Mouse (Mus musculus): ENCODE results near the gene Ext2. TPM values are rescaled to one million over a fixed set of nuclear protein-coding genes. Genes with fewer than 3 reads are reported as not detected.

Ext2 gene
- polyA plus RNA-seq, 1 experiment, result 11.8 TPM

DNA sequence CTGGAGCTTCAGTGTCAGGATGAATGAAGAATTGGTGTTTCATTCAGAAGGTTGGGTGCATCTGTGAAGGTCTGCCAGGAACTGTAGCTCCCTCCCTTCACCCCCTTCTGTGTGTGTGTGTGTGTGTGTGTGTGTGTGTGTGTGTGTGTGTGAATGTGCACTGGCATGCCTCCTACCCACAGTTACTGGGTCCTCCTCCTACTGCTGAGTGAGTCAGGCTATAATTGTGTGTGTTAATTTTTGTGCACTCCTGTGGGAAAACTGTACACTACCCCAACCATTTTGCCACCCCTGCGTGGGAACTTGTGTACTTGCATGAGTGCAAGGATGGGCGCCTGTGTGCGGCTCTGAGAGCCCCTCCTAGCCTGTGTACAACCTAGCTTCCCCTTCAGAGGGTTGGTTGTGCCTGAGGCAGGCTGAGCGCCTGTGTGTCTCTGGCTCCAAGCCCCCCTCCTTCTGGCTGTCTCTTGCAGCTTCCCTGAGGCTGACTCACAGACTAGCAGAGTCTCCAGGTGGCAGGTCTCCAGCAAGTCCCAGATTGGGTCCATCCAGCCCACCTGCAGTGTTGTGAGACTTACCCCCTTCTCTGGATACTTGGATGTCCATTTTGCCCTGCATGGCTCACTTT is 173.0 kb downstream of the Ext2 start:
- H3K27me3 ChIP-seq (replicated peaks), result peaks cover 85% of the 10 kb centered on the region

DNA sequence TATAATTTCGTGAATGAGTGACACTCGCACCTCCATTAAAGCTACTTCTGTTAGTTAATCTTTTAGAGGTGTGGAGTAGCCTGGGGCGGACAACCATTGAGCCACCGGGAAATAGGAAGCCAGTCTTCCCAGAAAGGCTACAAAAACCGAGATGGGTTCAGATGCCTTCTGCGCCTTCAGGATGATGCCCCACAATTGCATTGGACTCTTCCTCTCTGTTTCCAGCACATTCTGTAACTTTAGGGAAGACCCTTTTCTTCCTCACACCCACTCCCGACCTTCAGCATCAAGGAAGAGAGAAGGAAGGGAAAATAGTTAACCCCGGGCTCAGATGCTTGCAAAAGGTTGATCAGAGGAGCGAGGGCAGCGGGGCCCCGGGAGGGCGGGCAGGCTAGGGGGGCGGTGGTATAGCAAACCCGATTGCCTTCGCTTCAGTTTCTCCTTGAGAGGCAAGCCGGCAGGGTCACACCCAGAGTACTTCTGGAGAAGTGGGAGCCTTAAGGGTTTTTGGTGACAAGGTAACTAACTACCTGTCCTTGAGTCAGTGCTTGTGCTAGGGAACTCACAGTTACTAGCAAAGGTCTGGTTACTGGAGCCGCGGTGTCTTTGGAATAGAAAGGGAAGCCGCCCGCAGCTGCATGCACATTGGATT is 174.3 kb downstream of the Ext2 start:
- TF ChIP-seq GATA1 (IDR thresholded peaks at IDR 0.05; ENCODE audit: borderline replicate concordance, low read length), result no peak
- no peak for TF ChIP-seq FLI1 (IDR thresholded peaks at IDR 0.05; ENCODE audit: low read length)
- no peak overlapping the region for H3K4me3 ChIP-seq (replicated peaks)
- H3K36me3 ChIP-seq (replicated peaks; ENCODE audit: low read length), result no peaks in the 10 kb centered on the region
- no peaks in the 10 kb centered on the region for H3K9me3 ChIP-seq
- H3K27me3 ChIP-seq (replicated peaks), result peaks cover 90% of the 10 kb centered on the region
- peaks cover 23% of the 10 kb centered on the region for H3K4me1 ChIP-seq

More for the DNA sequence above, 173.0 kb downstream of the Ext2 start:
- Histone ChIP-seq H3K4me1 (peaks cover 19% of the 10 kb centered on the region), H3K4me3 (replicated peaks) (no peak overlapping the region), H3K9me3 (no peaks in the 10 kb centered on the region), H3K36me3 (replicated peaks; ENCODE audit: low read length) (no peaks in the 10 kb centered on the region)
- TF ChIP-seq GATA1 (IDR thresholded peaks at IDR 0.05; ENCODE audit: borderline replicate concordance, low read length) (no peak), FLI1 (IDR thresholded peaks at IDR 0.05; ENCODE audit: low read length) (no peak)

DNA sequence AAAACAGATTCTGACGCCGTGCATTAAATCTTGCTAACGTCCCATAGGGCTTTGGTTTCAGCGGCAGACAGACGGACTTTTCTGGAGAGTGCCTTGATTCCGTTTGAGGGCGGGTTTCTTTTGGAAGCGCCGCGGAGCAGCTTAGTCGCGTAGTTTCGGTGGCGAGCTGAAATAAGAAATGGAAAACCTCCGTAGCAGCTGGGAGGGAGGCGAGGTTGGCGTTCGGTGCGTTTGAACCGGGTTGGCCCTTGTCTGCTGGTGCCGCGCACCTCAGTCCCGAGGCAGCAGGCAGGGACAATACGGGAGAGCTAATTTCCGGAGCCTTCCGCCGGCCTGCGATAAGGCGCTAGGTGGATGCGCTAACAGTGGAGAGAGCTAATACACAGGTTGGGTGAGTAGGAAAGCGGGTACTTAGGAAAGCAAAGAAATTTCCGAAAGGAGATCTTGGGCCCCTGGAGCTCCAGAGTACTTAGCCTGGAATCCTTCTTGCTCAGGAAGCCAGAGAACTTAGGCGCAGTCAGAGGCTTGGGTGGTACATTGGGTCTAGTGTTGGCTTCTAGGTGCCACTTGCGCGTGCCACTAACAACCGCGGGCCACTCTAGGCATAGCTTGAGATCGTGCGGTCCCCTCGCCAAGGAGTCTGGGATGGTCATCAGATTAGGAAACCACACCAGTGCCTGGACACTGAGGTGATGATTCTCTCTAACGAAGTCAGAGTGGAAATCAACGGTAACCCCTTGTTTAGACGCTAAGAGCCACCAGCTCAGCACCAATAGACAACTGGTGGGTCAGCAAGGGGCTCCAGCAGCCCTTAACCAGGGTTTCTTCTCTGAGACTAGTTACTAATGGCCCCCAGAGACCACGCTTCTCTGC is 175.1 kb downstream of the Ext2 start:
- no peaks in the 10 kb centered on the region for H3K36me3 ChIP-seq (replicated peaks; ENCODE audit: low read length)
- H3K27me3 ChIP-seq (replicated peaks), result peaks cover 90% of the 10 kb centered on the region
- TF ChIP-seq GATA1 (IDR thresholded peaks at IDR 0.05; ENCODE audit: borderline replicate concordance, low read length) (no peak), FLI1 (IDR thresholded peaks at IDR 0.05; ENCODE audit: low read length) (no peak)
- peaks cover 31% of the 10 kb centered on the region for H3K4me1 ChIP-seq
- peak overlapping the region; percentile 84 for H3K4me3 ChIP-seq (replicated peaks)
- H3K9me3 ChIP-seq, result no peaks in the 10 kb centered on the region

DNA sequence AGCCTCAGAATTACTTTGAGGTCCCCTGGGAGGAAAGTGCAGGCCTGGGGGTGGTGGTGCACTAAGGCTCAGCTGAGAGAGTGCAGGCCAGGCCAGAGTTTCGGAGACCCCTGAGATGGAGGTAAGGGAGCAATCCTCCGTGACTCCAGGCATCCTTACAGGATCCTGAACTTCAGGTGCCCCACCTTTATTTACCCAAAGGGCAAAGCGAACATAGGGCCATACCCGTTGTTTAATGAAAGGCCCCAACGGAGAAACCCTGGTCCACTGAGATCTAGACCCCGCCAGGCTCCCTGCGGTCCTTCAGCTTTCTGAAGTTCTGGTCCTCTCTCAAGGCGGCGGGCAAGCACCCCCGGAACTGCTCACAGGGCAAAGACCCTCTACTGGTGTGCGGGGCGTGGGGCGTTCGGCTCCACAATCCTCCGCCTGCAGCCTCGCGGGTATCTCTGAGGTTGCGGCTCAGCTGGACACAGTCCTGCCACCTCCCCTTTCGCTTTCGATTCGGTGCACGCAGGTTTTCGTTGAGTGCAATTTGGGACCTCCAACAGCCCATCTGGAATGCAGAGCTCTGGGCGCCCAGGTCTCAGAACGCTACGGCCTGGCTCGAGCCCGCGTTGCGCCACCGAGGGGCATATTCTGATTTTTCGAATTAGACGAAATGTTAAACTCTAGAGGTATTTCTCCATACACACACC is 176.6 kb downstream of the Ext2 start:
- Histone ChIP-seq H3K4me1 (peaks cover 32% of the 10 kb centered on the region), H3K27me3 (replicated peaks) (peaks cover 90% of the 10 kb centered on the region), H3K9me3 (no peaks in the 10 kb centered on the region), H3K36me3 (replicated peaks; ENCODE audit: low read length) (no peaks in the 10 kb centered on the region), H3K4me3 (replicated peaks) (peak overlapping the region; percentile 92)
- no peak for TF ChIP-seq GATA1 (IDR thresholded peaks at IDR 0.05; ENCODE audit: borderline replicate concordance, low read length)
- TF ChIP-seq FLI1 (IDR thresholded peaks at IDR 0.05; ENCODE audit: low read length), result no peak

DNA sequence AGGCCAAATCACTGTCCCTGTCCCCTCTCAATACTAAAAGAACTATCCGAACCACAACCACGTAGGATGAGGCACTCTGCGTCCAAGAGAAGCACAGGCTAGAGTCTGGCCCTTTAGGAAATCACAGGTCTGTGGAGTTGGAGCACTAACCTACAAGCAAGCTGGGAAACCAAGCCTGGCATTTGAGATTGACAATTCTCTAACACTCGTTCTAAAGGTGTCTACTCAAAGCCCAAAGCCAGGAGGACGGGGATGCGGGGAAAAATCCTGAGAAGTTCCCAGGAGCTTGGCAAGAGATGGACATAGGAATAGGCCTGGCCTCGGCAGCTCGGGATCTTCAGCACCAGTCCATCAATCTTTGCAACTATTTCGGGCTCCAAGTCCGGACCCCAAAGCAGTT is 177.2 kb downstream of the Ext2 start:
- Histone ChIP-seq H3K4me1 (peaks cover 32% of the 10 kb centered on the region), H3K27me3 (replicated peaks) (peaks cover 90% of the 10 kb centered on the region), H3K4me3 (replicated peaks) (no peak overlapping the region), H3K9me3 (no peaks in the 10 kb centered on the region), H3K36me3 (replicated peaks; ENCODE audit: low read length) (no peaks in the 10 kb centered on the region)
- no peak for TF ChIP-seq FLI1 (IDR thresholded peaks at IDR 0.05; ENCODE audit: low read length)
- no peak for TF ChIP-seq GATA1 (IDR thresholded peaks at IDR 0.05; ENCODE audit: borderline replicate concordance, low read length)

DNA sequence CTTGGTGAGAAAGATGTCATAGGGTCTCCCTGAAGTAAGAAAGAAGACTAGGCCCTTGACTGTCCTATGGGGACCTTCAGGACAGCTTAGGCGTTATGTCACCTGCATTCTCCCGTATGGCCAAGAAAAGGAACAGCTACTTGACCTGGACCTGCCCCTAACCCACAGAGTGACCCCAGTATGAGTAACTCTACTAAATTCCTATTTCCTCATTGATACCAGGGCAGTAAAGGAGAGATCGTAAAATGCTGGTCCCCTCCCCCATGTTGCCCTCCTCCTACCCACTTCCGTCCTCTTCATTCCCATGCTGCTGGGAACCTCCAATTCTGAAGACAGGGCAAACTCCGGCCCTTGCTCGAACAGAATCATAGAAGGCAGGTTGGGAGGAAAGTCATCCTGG is 177.6 kb downstream of the Ext2 start:
- no peaks in the 10 kb centered on the region for H3K9me3 ChIP-seq
- no peaks in the 10 kb centered on the region for H3K36me3 ChIP-seq (replicated peaks; ENCODE audit: low read length)
- peaks cover 32% of the 10 kb centered on the region for H3K4me1 ChIP-seq
- peaks cover 90% of the 10 kb centered on the region for H3K27me3 ChIP-seq (replicated peaks)
- no peak overlapping the region for H3K4me3 ChIP-seq (replicated peaks)
- TF ChIP-seq GATA1 (IDR thresholded peaks at IDR 0.05; ENCODE audit: borderline replicate concordance, low read length) (no peak), FLI1 (IDR thresholded peaks at IDR 0.05; ENCODE audit: low read length) (no peak)

DNA sequence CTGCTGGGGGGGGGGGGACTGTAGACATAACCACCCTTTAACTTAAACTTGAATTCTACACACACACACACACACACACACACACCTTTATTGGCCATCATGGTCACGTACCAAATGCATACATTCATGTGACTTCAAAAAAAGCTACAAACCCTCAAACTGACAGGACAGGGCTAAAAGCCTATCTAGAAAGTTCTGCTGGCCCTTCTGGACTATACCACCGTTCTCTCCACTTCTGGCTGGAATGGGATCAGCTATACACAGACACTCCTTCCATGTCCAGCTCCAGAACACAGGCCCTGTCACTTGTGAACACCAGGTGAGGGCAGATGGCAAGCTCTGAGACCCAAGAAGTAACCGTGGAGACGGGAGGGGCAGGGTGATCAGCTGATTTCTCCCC is 178.1 kb downstream of the Ext2 start:
- Histone ChIP-seq H3K4me3 (replicated peaks) (no peak overlapping the region), H3K4me1 (peaks cover 32% of the 10 kb centered on the region), H3K36me3 (replicated peaks; ENCODE audit: low read length) (no peaks in the 10 kb centered on the region), H3K27me3 (replicated peaks) (peaks cover 91% of the 10 kb centered on the region), H3K9me3 (no peaks in the 10 kb centered on the region)
- TF ChIP-seq FLI1 (IDR thresholded peaks at IDR 0.05; ENCODE audit: low read length), result no peak
- TF ChIP-seq GATA1 (IDR thresholded peaks at IDR 0.05; ENCODE audit: borderline replicate concordance, low read length), result no peak

DNA sequence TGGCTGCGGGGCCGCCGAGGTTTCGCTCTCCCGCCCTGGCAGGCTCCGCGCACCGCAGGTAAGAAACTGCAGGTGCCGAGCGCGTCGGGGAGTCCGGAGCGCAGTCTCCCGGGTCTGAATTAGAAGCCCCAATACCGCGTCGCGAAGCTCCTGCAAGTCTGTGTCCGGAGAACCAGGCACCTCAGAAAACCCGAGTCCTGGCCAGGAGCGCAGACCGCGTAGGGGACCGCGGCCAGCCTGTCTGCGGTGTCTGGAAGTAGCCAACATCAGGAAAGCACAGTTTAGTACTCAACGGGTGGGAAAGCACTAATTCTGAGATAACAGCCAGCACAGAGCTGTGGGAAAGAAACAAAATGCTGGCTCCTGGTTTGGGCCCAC is 179.0 kb downstream of the Ext2 start:
- H3K4me3 ChIP-seq (replicated peaks), result no peak overlapping the region
- no peaks in the 10 kb centered on the region for H3K36me3 ChIP-seq (replicated peaks; ENCODE audit: low read length)
- peaks cover 97% of the 10 kb centered on the region for H3K27me3 ChIP-seq (replicated peaks)
- TF ChIP-seq GATA1 (IDR thresholded peaks at IDR 0.05; ENCODE audit: borderline replicate concordance, low read length), result no peak
- no peak for TF ChIP-seq FLI1 (IDR thresholded peaks at IDR 0.05; ENCODE audit: low read length)
- H3K4me1 ChIP-seq, result peaks cover 32% of the 10 kb centered on the region
- no peaks in the 10 kb centered on the region for H3K9me3 ChIP-seq

DNA sequence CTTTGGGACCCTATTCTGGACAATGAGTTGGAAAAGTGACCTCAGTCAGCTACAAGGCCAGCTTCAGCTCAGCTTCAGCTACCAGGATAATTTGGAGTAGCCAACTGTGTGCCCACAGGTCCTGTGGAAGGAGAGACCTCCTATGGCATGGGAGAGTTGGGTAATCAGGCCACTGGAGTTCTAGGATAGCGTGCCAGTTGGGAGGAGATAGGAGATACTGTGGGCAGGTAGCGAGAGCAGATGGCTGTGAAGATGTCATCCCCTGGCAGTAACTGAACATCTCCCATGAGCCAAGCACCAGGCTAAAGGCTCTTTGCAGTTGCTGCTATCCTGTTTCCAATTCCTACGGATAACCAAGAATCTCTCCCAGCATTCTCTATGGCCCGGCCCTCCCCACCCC is 187.8 kb downstream of the Ext2 start:
- Histone ChIP-seq H3K4me3 (replicated peaks) (no peak overlapping the region), H3K36me3 (replicated peaks; ENCODE audit: low read length) (no peaks in the 10 kb centered on the region), H3K9me3 (no peaks in the 10 kb centered on the region), H3K27me3 (replicated peaks) (peaks cover 86% of the 10 kb centered on the region), H3K4me1 (no peaks in the 10 kb centered on the region)
- TF ChIP-seq FLI1 (IDR thresholded peaks at IDR 0.05; ENCODE audit: low read length) (no peak), GATA1 (IDR thresholded peaks at IDR 0.05; ENCODE audit: borderline replicate concordance, low read length) (no peak)

All from megakaryocyte, embryonic 14.5 days (primary cell).